Mouse (Mus musculus) kidney, postnatal 0 days (tissue): ENCODE results near the gene Stox2. TPM values are rescaled to one million over a fixed set of nuclear protein-coding genes. Genes with fewer than 3 reads are reported as not detected.

ENCODE experiments used
- ATAC-seq: fragments of 200-750 bp; cut with Nextera tagmentation; replicated peaks from 2 replicates; pipeline ENCODE4 v1.8.0; 2017; ENCODE audit warnings: low read depth, moderate number of reproducible peaks, moderate TSS enrichment, moderate library complexity; ENCODE audit not compliant: low FRiP score
- DNase-seq: peaks from one replicate; pipeline ENCODE4 v3.0.0-alpha.2; 2016; ENCODE audit warnings: low spot score
- H3K27ac ChIP-seq: fragments of 300-500 bp; sonication (generic); 2 replicates; pipeline ENCODE4 v1.5.1; 2014; ENCODE audit warnings: mild to moderate bottlenecking
- H3K27me3 ChIP-seq: fragments of 300-500 bp; sonication (generic); 2 replicates; pipeline ENCODE4 v1.6.1; 2014; ENCODE audit warnings: low read length, mixed read lengths; ENCODE audit not compliant: insufficient read depth
- H3K36me3 ChIP-seq: fragments of 300-500 bp; sonication (generic); 2 replicates; pipeline ENCODE4 v1.6.1; 2014; ENCODE audit warnings: low read length, mixed read lengths; ENCODE audit not compliant: insufficient read depth
- H3K4me1 ChIP-seq: fragments of 300-500 bp; sonication (generic); replicated peaks from 2 replicates; pipeline ENCODE4 v1.6.1; 2014; ENCODE audit warnings: antibody characterized with exemption, low read length, mixed read lengths; ENCODE audit not compliant: insufficient read depth
- H3K4me2 ChIP-seq: fragments of 300-500 bp; sonication (generic); 2 replicates; pipeline ENCODE4 v1.6.1; 2014; ENCODE audit warnings: mild to moderate bottlenecking, low read length, moderate library complexity, mixed read lengths
- H3K4me3 ChIP-seq: fragments of 300-500 bp; sonication (generic); replicated peaks from 2 replicates; pipeline ENCODE4 v1.5.1; 2014; ENCODE audit warnings: low read depth, low read length
- H3K9ac ChIP-seq: fragments of 300-500 bp; sonication (generic); 2 replicates; pipeline ENCODE4 v1.6.1; 2014; ENCODE audit warnings: low read depth, low read length
- H3K9me3 ChIP-seq: fragments of 300-500 bp; sonication (generic); replicated peaks from 2 replicates; pipeline ENCODE4 v1.6.1; 2016; ENCODE audit warnings: low read length, inconsistent platforms, mixed read lengths
- CTCF ChIP-seq: IDR thresholded peaks from 2 replicates; pipeline ENCODE4 v1.5.1; 2016; ENCODE audit warnings: antibody characterized with exemption, low read depth, mild to moderate bottlenecking, moderate library complexity
- WGBS: fragments of 180-500 bp; shearing (Covaris S2); extraction: QIAGEN DNeasy Blood & Tissue Kit; methylation state at CpG from one replicate; pipeline ENCODE4 v1.1.7; 2014; 5-methylcytosine and 5-hydroxymethylcytosine counted together
- polyA plus RNA-seq: library from polyadenylated mRNA; unstranded; fragments of >200 nt; fragmentation: Nextera tagmentation; extraction: Ambion mirVana; gene quantifications from 2 replicates; pipeline ENCODE4 v1.2.1, GENCODE M21; 2015

Stox2 gene
- polyA plus RNA-seq, 1 experiment from 2014 or later = 8.8 TPM

GRCm38 (mm10) chr8:47380725-47381124 is 65.4 kb downstream of the Stox2 start:
- ATAC-seq (no peak), DNase-seq (no peak)
- TF ChIP-seq CTCF = no peak
- Histone ChIP-seq H3K4me1 (peaks cover 3% of the 10 kb centered on the region; the same call in 1 of the 2 replicates), H3K27ac (peak overlapping the region; percentile 14; the same call in 1 of the 2 replicates), H3K9me3 (no peaks in the 10 kb centered on the region), H3K36me3 (no peaks in the 10 kb centered on the region), H3K27me3 (no peaks in the 10 kb centered on the region), H3K9ac (no peak overlapping the region), H3K4me2 (no peak overlapping the region), H3K4me3 (no peak overlapping the region)
- 69% methylated on average over 6 of the region's 6 CpGs for WGBS

DNA sequence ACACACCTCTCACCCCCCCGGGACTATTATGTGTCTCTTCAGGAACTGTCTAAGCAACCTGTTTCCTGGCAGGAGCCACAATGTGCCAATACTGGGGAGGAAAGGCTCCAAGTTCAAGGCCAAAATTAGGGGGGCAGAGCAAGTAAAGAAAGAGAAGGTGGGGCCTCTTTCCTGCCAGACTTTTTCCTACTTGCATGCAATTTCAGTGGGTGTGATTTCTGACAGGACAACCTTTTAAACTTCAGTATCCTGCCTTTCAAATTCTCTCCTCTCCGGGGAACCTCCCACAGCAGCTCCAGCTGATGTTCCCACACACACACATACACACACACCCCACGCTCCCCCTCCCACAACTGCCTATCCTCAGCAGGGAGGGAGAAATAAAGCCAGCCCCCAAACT is 66.1 kb downstream of the Stox2 start:
- no peak for TF ChIP-seq CTCF
- no peak overlapping the region for H3K4me2 ChIP-seq
- peak overlapping the region; percentile 14; the same call in 1 of the 2 replicates for H3K27ac ChIP-seq
- WGBS = 39% methylated on average over 3 of the region's 3 CpGs
- DNase-seq (peak; percentile 63), ATAC-seq (no peak)
- no peak overlapping the region for H3K4me3 ChIP-seq
- no peaks in the 10 kb centered on the region for H3K36me3 ChIP-seq
- H3K9ac ChIP-seq = no peak overlapping the region
- no peaks in the 10 kb centered on the region for H3K9me3 ChIP-seq
- H3K27me3 ChIP-seq = no peaks in the 10 kb centered on the region
- peaks cover 3% of the 10 kb centered on the region; the same call in 1 of the 2 replicates for H3K4me1 ChIP-seq

DNA sequence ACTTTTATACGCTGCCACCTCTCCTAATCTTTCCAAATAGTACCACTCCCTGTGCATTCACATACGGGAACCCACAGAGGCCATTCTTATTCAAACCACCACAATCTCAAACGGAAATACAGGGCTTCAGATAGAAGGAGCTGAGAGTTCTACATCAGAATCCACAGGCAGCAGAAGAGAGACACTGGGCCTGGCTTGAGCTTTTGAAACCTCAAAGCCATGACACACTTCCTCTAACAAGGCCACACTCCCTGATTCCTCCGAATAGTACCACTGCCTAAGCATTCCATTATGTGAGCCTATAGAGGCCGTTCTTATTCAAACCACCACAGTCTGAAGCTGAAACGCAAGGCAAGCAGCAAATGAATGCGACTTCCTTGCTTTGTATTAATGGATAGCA is 69.5 kb downstream of the Stox2 start:
- no peak for TF ChIP-seq CTCF
- WGBS = 95% methylated on average over 7 of the region's 7 CpGs
- Histone ChIP-seq H3K27me3 (no peaks in the 10 kb centered on the region), H3K4me1 (peaks cover 2% of the 10 kb centered on the region; the same call in 1 of the 2 replicates), H3K27ac (no peak overlapping the region), H3K9ac (no peak overlapping the region), H3K9me3 (no peaks in the 10 kb centered on the region), H3K36me3 (no peaks in the 10 kb centered on the region), H3K4me3 (no peak overlapping the region), H3K4me2 (no peak overlapping the region)
- DNase-seq (no peak), ATAC-seq (no peak)

DNA sequence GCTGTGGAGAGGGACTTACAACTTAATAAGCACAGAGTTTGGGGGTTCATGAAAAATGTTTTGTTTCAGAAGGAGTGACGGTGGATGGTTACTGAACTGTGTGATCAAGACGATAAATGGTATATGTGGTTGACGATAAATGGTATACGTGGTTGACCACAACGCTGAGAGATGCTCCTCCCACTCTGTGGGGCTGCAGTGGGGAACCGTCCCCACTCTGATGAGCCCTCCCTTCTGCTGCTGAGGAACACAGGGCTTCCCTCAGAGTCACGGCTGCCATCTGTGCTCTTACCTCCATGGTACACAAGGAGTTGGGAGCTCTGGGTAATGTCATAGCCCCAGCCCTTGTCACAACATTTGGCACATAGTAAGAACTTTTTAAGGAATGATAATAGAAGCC is 72.4 kb downstream of the Stox2 start:
- no peak for TF ChIP-seq CTCF
- Histone ChIP-seq H3K4me3 (no peak overlapping the region), H3K9me3 (no peaks in the 10 kb centered on the region), H3K36me3 (no peaks in the 10 kb centered on the region), H3K9ac (no peak overlapping the region), H3K27me3 (no peaks in the 10 kb centered on the region), H3K27ac (no peak overlapping the region), H3K4me1 (0 out of 2 replicates have a peak, but pooled peaks cover 3% of the 10 kb centered on the region), H3K4me2 (no peak overlapping the region)
- 87% methylated on average over 7 of the region's 7 CpGs for WGBS
- no peak for ATAC-seq
- no peak for DNase-seq

DNA sequence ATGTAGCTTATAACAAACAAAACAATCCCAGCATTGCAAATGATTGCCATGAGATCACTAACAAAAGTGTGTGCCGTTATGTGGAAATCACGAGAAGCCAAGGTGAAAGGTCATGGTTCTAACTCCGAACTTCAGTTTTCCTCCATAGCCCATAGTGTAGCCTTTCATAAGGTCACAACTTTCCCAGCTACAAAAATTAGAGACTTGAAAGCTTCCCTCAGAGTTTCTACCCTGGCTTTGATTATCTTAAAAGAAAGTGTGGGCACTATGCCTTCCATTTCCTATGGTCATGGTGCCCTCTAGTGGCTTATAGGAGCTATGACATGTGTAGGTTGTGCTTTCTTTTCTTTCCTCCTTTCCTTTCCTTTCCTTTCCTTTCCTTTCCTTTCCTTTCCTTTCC is 74.6 kb downstream of the Stox2 start:
- 0 out of 2 replicates have a peak, but pooled peaks cover 3% of the 10 kb centered on the region for H3K4me1 ChIP-seq
- no peak overlapping the region for H3K9ac ChIP-seq
- DNase-seq = peak; percentile 86
- H3K9me3 ChIP-seq = no peaks in the 10 kb centered on the region
- TF ChIP-seq CTCF = peak; percentile 96
- H3K36me3 ChIP-seq = no peaks in the 10 kb centered on the region
- no peak overlapping the region for H3K4me3 ChIP-seq
- ATAC-seq = no peak
- no peaks in the 10 kb centered on the region for H3K27me3 ChIP-seq
- H3K27ac ChIP-seq = no peak overlapping the region
- no peak overlapping the region for H3K4me2 ChIP-seq
- WGBS = 42% methylated on average over 3 of the region's 3 CpGs

- no peak for ATAC-seq
- no peaks in the 10 kb centered on the region for H3K9me3 ChIP-seq
- no peak overlapping the region for H3K4me2 ChIP-seq
- no peak overlapping the region for H3K9ac ChIP-seq
- H3K4me1 ChIP-seq = 0 out of 2 replicates have a peak, but pooled peaks cover 3% of the 10 kb centered on the region
- 86% methylated on average over 3 of the region's 3 CpGs for WGBS
- H3K36me3 ChIP-seq = no peaks in the 10 kb centered on the region
- H3K27ac ChIP-seq = no peak overlapping the region
- no peak overlapping the region for H3K4me3 ChIP-seq
- DNase-seq = no peak
- TF ChIP-seq CTCF = no peak
- H3K27me3 ChIP-seq = no peaks in the 10 kb centered on the region
Measured at GRCm38 (mm10) chr8:47371081-47371480, 75.1 kb downstream of the Stox2 start.
